Mouse (Mus musculus) ovary, postnatal 14 days (tissue): ENCODE results near the gene Ccdc28b.
A peak's percentile ranks its signal among the peaks of the same experiment; 100 is the strongest.

ENCODE experiments used
- DNase-seq: peaks from one replicate; pipeline ENCODE4 v3.0.0; 2022; ENCODE audit warnings: low spot score

Ccdc28b gene

GRCm38 (mm10) chr4:129622803-129623535 is 778 bp downstream of the Ccdc28b start:
- DNase-seq: no peak

- DNase-seq: no peak
Measured at GRCm38 (mm10) chr4:129622120-129622802, 1.5 kb downstream of the Ccdc28b start.

- no peak for DNase-seq
Measured at GRCm38 (mm10) chr4:129621283-129621841, 2.4 kb downstream of the Ccdc28b start.

GRCm38 (mm10) chr4:129620419-129621282 is 3.1 kb downstream of the Ccdc28b start:
- no peak for DNase-seq

- peak; percentile 95 for DNase-seq
Measured at GRCm38 (mm10) chr4:129618786-129619691, 4.7 kb downstream of the Ccdc28b start, which contains the start of gene Iqcc. Gene Iqcc, minus strand, starts transcription at chr4:129619099.

- DNase-seq: no peak
Measured at GRCm38 (mm10) chr4:129618031-129618430, 5.7 kb downstream of the Ccdc28b start.

GRCm38 (mm10) chr4:129617121-129617641 is 6.6 kb downstream of the Ccdc28b start:
- DNase-seq: no peak

GRCm38 (mm10) chr4:129616631-129617030 is 7.1 kb downstream of the Ccdc28b start:
- DNase-seq: no peak

GRCm38 (mm10) chr4:129615801-129616290 is 7.9 kb downstream of the Ccdc28b start:
- DNase-seq: no peak

GRCm38 (mm10) chr4:129614093-129614492 is 9.7 kb downstream of the Ccdc28b start, which contains the start of gene Dcdc2b:
Gene Dcdc2b, minus strand, starts transcription at chr4:129614257.
- no peak for DNase-seq

GRCm38 (mm10) chr4:129610472-129610871 is 13.3 kb downstream of the Ccdc28b start:
- DNase-seq: no peak

- no peak for DNase-seq
Measured at GRCm38 (mm10) chr4:129610026-129610425, 13.7 kb downstream of the Ccdc28b start.

- DNase-seq: no peak
Measured at GRCm38 (mm10) chr4:129609139-129609631, 14.6 kb downstream of the Ccdc28b start.

- peak; percentile 72 for DNase-seq
Measured at GRCm38 (mm10) chr4:129608426-129609025, 15.2 kb downstream of the Ccdc28b start.

GRCm38 (mm10) chr4:129600233-129601158 is 23.3 kb downstream of the Ccdc28b start, which contains the start of the genes Eif3i and Tmem234:
Gene Eif3i, minus strand, starts transcription at chr4:129600648.
Gene Tmem234, plus strand, starts transcription at chr4:129600668.
- DNase-seq: peak; percentile 69

- DNase-seq: no peak
Measured at GRCm38 (mm10) chr4:129588865-129589264, 34.9 kb downstream of the Ccdc28b start.

GRCm38 (mm10) chr4:129586943-129587342 is 36.8 kb downstream of the Ccdc28b start:
- DNase-seq: no peak

GRCm38 (mm10) chr4:129585773-129586172 is 38.0 kb downstream of the Ccdc28b start:
- no peak for DNase-seq
